Mouse (Mus musculus) bone marrow macrophage, adult 2 months (primary cell): Measurements from ENCODE around the gene Tgfb2.

Experiments used
- CTCF ChIP-seq: IDR thresholded peaks from 2 replicates; pipeline ENCODE4 v1.5.1; 2012; ENCODE audit warnings: low read depth, mild to moderate bottlenecking, low read length, moderate library complexity
- POLR2A ChIP-seq: IDR thresholded peaks from 2 replicates; pipeline ENCODE4 v1.6.1; 2012; ENCODE audit warnings: mild to moderate bottlenecking, low read depth, low read length, borderline replicate concordance

DNA sequence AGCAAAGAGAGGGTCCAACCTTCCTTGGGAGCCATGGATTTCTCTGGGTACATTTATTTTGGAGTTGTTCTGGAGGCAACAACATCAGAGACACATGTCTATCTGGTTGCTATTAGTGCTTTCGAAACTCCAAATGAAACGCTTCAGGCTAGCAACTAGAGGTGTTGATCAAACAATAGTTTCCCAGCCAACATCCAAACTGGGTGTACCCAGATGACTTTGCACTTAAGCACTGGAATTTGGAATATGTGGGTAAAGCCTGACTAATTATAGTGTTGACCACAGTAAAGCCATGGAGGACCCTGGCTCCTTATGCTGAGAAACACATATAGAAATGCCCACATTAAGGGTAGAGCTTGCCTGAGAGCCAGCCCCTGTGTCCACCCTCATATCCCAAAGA lies 124.7 kb downstream of the Tgfb2 start:
- no peak for TF ChIP-seq POLR2A
- TF ChIP-seq CTCF = no peak
